Mouse (Mus musculus): Measurements from ENCODE around the gene Npas1. TPM values are rescaled to one million over a fixed set of nuclear protein-coding genes. Genes with fewer than 3 reads are reported as not detected.

Npas1 gene
- polyA plus RNA-seq, 1 experiment = not detected

DNA sequence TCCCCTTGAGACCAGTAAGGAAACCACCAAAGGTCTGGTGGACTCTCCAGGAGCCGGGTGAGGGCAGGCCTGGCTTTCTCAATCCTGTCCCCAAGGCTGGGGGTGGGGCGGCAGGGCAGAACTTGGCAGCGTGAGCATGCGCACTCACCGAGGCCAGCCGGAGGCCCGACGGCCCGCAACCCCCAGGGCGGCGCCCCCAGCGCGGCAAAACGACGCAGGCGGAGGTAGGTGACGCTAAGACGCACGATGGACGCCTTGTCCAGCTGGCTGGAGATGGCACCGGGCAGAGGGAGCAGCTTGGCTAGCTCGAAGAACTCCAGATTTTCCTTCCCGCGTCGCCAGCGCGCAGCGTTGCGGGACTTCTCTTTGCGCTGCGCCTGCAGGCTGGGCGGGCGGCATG is 3.1 kb downstream of the Npas1 start:
- no peak overlapping the region for H3K27ac ChIP-seq (ENCODE audit: insufficient read depth, low read depth, low read length)
- TF ChIP-seq CTCF (IDR thresholded peaks at IDR 0.05; ENCODE audit: low read depth, low read length) (no peak), POLR2A (IDR thresholded peaks at IDR 0.05; ENCODE audit: borderline replicate concordance, low read depth, low read length) (no peak)
- H3K4me3 ChIP-seq (ENCODE audit: insufficient read depth, low read length) = peak overlapping the region; percentile 19; the same call in 1 of the 2 replicates
- no peaks in the 10 kb centered on the region for H3K4me1 ChIP-seq (ENCODE audit: control insufficient read depth, insufficient read depth, low read length)

DNA sequence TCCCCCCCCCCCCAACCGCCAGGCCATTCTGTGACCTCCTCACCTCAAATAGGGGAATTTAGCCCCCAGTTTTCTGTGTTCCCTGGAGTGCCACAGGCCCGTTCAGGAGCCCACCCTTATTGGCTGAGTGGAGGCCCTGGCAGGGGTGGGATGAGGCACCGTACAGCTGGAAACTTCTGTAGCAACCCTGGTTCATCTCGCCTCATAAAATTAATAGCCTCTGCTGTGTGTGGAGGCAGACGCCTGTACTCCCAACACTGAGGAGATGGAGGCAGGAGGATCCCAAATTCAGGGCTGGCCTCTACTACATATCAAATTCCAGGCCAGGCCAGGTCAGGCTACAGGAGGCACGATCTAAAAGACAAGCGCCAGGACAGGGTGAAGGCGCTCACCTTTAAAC is 3.7 kb downstream of the Npas1 start:
- TF ChIP-seq POLR2A (IDR thresholded peaks at IDR 0.05; ENCODE audit: borderline replicate concordance, low read depth, low read length) (no peak), CTCF (IDR thresholded peaks at IDR 0.05; ENCODE audit: low read depth, low read length) (no peak)
- H3K4me1 ChIP-seq (ENCODE audit: control insufficient read depth, insufficient read depth, low read length) = no peaks in the 10 kb centered on the region
- no peak overlapping the region for H3K4me3 ChIP-seq (ENCODE audit: insufficient read depth, low read length)
- H3K27ac ChIP-seq (ENCODE audit: insufficient read depth, low read depth, low read length) = no peak overlapping the region

DNA sequence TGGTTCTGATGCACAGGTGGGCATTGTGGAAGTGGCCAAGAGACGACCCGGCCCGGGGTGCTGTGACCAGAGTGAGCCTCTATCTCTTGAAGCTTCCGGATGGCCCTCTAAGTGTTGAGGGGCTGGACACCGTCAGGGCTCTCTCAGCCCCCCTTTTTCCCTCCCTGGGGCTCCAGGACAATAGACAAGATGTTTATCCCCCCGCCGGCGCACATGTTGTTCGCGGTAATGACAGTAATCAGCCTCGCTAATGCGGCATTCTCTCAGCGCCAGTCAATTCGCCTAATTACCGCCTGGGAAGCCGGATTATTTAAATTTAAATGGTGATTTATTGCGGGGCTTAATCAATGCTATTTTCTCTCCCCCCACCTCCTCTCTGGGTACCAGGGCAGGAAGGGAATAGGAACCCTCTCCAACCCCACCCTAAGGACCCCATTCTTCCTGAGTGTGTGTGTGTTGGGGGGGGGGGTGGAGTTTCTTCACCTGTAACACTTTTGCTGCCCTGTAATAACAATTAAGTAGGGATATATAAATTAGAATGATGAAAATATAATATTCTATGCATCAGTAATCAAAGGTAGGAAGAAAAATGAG is 5.3 kb downstream of the Npas1 start:
- Histone ChIP-seq H3K4me3 (ENCODE audit: insufficient read depth, low read length) (no peak overlapping the region), H3K27ac (ENCODE audit: insufficient read depth, low read depth, low read length) (no peak overlapping the region), H3K4me1 (ENCODE audit: control insufficient read depth, insufficient read depth, low read length) (no peaks in the 10 kb centered on the region)
- TF ChIP-seq POLR2A (IDR thresholded peaks at IDR 0.05; ENCODE audit: borderline replicate concordance, low read depth, low read length) (no peak), CTCF (IDR thresholded peaks at IDR 0.05; ENCODE audit: low read depth, low read length) (no peak)

DNA sequence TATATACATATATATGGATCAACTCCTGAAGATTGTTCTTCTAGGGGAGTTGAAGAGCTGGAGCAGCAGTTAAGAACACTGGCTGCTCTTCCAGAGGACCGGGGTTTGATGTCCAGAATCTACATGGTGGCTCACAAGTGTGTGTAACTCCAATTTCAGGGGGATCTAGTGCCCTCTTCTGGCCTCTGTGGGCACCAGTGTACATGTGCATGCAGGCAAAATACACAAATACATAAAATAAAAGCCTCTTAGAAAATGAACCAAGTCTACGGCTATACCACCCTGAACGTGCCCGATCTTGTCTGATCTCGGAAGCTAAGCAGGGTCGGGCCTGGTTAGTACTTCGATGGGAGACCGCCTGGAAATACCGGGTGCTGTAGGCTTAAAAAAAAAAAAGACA is 6.0 kb downstream of the Npas1 start:
- TF ChIP-seq POLR2A (IDR thresholded peaks at IDR 0.05; ENCODE audit: borderline replicate concordance, low read depth, low read length) (no peak), CTCF (IDR thresholded peaks at IDR 0.05; ENCODE audit: low read depth, low read length) (no peak)

DNA sequence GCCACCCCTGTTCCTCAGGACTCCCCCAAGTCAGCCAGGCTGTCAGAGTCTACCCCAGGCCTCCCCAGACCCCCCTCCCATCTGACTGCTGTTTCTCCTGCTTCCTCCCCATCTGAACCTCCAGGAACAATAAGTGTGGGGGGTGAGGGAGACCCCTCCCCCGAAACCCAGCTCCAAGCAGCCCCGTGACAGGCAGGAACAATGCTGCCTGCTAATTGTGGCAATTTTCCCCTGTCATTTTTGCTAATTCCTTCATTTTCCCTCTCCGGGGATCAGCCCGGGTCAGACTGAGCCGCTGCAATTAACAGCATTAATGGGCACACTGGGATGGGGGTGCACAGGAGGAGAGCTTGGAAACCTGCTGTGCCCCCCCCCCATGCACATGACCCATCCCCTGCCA is 9.4 kb downstream of the Npas1 start:
- Histone ChIP-seq H3K4me1 (ENCODE audit: control insufficient read depth, insufficient read depth, low read length) (no peaks in the 10 kb centered on the region), H3K27ac (ENCODE audit: insufficient read depth, low read depth, low read length) (no peak overlapping the region), H3K4me3 (ENCODE audit: insufficient read depth, low read length) (no peak overlapping the region)
- no peak for TF ChIP-seq CTCF (IDR thresholded peaks at IDR 0.05; ENCODE audit: low read depth, low read length)
- no peak for TF ChIP-seq POLR2A (IDR thresholded peaks at IDR 0.05; ENCODE audit: borderline replicate concordance, low read depth, low read length)

More for the DNA sequence above, 6.0 kb downstream of the Npas1 start:
- no peak overlapping the region for H3K27ac ChIP-seq (ENCODE audit: insufficient read depth, low read depth, low read length)
- no peaks in the 10 kb centered on the region for H3K4me1 ChIP-seq (ENCODE audit: control insufficient read depth, insufficient read depth, low read length)
- H3K4me3 ChIP-seq (ENCODE audit: insufficient read depth, low read length) = no peak overlapping the region

DNA sequence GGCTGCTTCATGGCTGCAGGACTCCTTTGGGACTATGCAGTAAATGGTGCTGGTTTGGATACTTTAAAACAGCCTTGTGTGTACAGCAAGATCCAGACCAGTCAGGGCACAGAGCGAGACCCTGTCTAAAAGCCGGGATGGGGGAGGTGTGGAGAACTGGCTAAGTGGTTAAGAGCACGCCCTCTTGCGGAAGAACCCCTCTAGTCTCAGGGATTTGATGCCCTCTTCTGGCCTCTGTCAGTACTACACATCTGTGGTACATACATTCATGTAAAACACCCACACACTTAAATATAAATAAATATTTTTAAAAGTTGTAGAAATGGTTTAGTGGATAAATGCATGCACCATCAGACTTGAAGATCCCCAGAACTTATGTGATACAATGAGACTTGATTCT is 11.0 kb downstream of the Npas1 start:
- no peak for TF ChIP-seq POLR2A (IDR thresholded peaks at IDR 0.05; ENCODE audit: borderline replicate concordance, low read depth, low read length)
- TF ChIP-seq CTCF (IDR thresholded peaks at IDR 0.05; ENCODE audit: low read depth, low read length) = peak; percentile 58
- no peak overlapping the region for H3K27ac ChIP-seq (ENCODE audit: insufficient read depth, low read depth, low read length)
- no peak overlapping the region for H3K4me3 ChIP-seq (ENCODE audit: insufficient read depth, low read length)
- H3K4me1 ChIP-seq (ENCODE audit: control insufficient read depth, insufficient read depth, low read length) = no peaks in the 10 kb centered on the region

DNA sequence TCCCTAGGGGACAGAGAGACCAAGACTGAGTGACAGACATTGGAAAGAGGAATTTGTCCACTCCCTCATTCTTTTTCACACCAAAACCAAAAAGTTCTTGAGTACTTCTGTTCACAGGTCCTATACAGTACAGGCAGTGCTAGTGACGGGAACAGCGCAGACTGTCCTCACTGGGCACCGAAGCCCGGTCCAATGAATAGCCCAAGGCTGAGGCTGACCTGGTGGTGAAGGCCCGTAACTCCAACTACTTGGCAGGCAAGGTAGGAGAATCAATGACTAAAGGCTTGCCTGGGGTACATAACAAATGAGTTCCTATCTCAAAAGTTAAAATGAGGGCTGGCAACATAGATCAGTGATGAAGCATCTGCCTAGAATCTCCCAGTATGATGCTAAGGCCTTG is 12.0 kb downstream of the Npas1 start:
- Histone ChIP-seq H3K4me3 (ENCODE audit: insufficient read depth, low read length) (no peak overlapping the region), H3K4me1 (ENCODE audit: control insufficient read depth, insufficient read depth, low read length) (no peaks in the 10 kb centered on the region), H3K27ac (ENCODE audit: insufficient read depth, low read depth, low read length) (no peak overlapping the region)
- no peak for TF ChIP-seq POLR2A (IDR thresholded peaks at IDR 0.05; ENCODE audit: borderline replicate concordance, low read depth, low read length)
- TF ChIP-seq CTCF (IDR thresholded peaks at IDR 0.05; ENCODE audit: low read depth, low read length) = no peak

DNA sequence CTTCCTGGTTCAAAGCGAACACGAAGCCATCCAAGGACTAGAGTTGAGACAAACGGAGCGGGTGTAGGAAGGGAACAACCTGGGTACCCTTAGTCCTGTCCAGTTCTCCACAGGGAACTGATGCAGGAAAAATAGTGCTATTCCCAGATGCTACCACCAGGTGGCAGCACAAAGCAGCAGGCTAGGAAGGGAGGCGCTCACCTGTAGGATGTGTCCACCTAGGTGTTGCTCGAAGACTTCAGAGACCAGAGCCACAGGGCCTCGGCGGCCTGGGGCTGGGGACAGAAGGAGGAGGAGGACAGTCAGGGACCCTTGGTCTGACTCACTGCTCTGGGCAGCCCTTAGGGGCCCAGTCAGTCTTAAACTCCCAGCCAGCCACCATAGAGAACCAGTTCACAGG is 12.4 kb downstream of the Npas1 start:
- Histone ChIP-seq H3K4me3 (ENCODE audit: insufficient read depth, low read length) (no peak overlapping the region), H3K27ac (ENCODE audit: insufficient read depth, low read depth, low read length) (no peak overlapping the region), H3K4me1 (ENCODE audit: control insufficient read depth, insufficient read depth, low read length) (no peaks in the 10 kb centered on the region)
- TF ChIP-seq POLR2A (IDR thresholded peaks at IDR 0.05; ENCODE audit: borderline replicate concordance, low read depth, low read length) (no peak), CTCF (IDR thresholded peaks at IDR 0.05; ENCODE audit: low read depth, low read length) (peak; percentile 97)

DNA sequence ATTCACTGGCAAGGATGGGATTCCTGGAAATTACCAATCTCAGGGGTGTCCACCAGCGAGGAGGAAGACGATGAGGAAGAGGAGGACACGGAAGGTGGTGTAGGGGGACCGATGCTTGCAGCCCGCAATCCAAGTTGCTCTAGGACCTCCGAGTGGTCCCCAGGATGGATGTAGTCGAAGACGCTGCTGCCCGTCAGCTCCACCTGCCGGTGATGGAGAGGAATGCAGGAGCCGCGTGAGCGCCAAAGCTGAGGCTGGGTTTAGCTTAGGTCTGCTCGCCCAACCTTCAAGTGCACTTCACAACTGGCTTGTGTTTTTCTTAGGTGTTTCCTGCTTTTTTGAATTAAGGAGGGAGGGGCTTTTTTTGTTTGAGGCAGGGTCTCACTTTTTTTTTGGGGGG is 14.3 kb downstream of the Npas1 start:
- TF ChIP-seq CTCF (IDR thresholded peaks at IDR 0.05; ENCODE audit: low read depth, low read length) (peak; percentile 83), POLR2A (IDR thresholded peaks at IDR 0.05; ENCODE audit: borderline replicate concordance, low read depth, low read length) (no peak)

DNA sequence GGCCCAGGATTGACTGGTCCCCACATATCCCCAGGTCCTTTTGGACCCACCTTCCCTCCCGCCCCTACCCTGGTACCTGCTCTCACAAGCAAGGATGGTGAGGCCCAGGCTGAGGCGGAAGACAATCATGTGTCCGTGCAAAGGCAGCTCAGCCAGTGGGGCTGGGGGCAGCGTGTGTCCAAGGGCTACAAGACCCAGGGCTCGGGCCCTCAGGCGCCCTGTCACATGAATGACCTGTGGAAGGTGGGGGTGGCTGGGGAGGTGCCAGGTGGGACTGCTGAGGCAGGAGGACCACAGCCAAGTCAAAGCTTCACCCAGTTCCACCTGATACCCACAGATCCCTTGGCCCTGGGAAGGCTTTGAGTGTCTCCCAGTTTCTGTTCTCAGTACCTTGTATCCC is 15.8 kb downstream of the Npas1 start:
- Histone ChIP-seq H3K4me1 (ENCODE audit: control insufficient read depth, insufficient read depth, low read length) (no peaks in the 10 kb centered on the region), H3K4me3 (ENCODE audit: insufficient read depth, low read length) (no peak overlapping the region), H3K27ac (ENCODE audit: insufficient read depth, low read depth, low read length) (no peak overlapping the region)
- TF ChIP-seq CTCF (IDR thresholded peaks at IDR 0.05; ENCODE audit: low read depth, low read length) = no peak
- TF ChIP-seq POLR2A (IDR thresholded peaks at IDR 0.05; ENCODE audit: borderline replicate concordance, low read depth, low read length) = no peak

More for the DNA sequence above, 14.3 kb downstream of the Npas1 start:
- no peaks in the 10 kb centered on the region for H3K4me1 ChIP-seq (ENCODE audit: control insufficient read depth, insufficient read depth, low read length)
- no peak overlapping the region for H3K4me3 ChIP-seq (ENCODE audit: insufficient read depth, low read length)
- no peak overlapping the region for H3K27ac ChIP-seq (ENCODE audit: insufficient read depth, low read depth, low read length)

DNA sequence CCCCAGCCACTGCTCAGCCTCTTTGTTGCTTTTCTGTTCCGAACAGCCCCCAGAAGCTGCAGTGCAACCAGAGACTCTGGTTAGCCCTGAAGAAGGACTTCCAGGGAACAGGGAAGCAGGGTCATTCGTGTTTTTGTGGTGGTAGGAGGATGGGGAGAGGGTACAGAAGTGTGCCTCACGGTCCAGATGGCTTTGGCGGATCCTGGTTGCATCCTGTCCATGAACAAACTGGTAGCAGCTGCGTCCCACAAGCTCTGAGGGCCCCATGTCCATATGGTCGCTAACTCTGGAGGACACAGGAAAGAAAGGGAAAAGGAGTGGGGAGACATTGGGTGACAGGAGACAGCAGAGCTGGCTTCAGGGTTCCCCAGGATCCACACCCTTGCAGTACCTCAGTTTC is 16.4 kb downstream of the Npas1 start:
- no peaks in the 10 kb centered on the region for H3K4me1 ChIP-seq (ENCODE audit: control insufficient read depth, insufficient read depth, low read length)
- TF ChIP-seq CTCF (IDR thresholded peaks at IDR 0.05; ENCODE audit: low read depth, low read length) (no peak), POLR2A (IDR thresholded peaks at IDR 0.05; ENCODE audit: borderline replicate concordance, low read depth, low read length) (no peak)
- H3K4me3 ChIP-seq (ENCODE audit: insufficient read depth, low read length) = no peak overlapping the region
- no peak overlapping the region for H3K27ac ChIP-seq (ENCODE audit: insufficient read depth, low read depth, low read length)

All from bone marrow macrophage, adult 2 months (primary cell).